ENCODE assay signal across 21 mouse cellular contexts in genomic region chr6:91665267-91665666, GRCm38 (mm10). TPM values are rescaled to one million over a fixed set of nuclear protein-coding genes. Genes with fewer than 3 reads are reported as not detected.
DNase-seq lines count a peak whose midpoint lies in the region; ATAC-seq and TF ChIP-seq lines count a peak whose summit lies in the region.
"Had no signal": no experiment of that assay in that cellular context is flagged by ENCODE, and none has a peak within 500 bp of the region (broad histone marks: within the 10 kb centered on the region; RNA-seq: fewer than 3 reads in every experiment).

No protein-coding gene starts in this region.

- H3K9ac ChIP-seq in liver, postnatal 0 days (replicated peaks), result no peak overlapping the region
- no peak overlapping the region for H3K9ac ChIP-seq in liver, embryonic 12.5 days
- H3K9ac ChIP-seq in midbrain, embryonic 13.5 days (replicated peaks), result no peak overlapping the region
- H3K9ac ChIP-seq: embryonic facial prominence, embryonic 12.5 days; forebrain, embryonic 13.5 days; forebrain, embryonic 15.5 days had no signal

- peak; percentile 81 for TF ChIP-seq EP300 in liver, postnatal 0 days (IDR thresholded peaks at IDR 0.05; ENCODE audit: low read depth)

- ATAC-seq in liver, postnatal 0 days, result peak; percentile 55
- no peak for ATAC-seq in liver, embryonic 12.5 days
- no peak for ATAC-seq in midbrain, embryonic 13.5 days
- ATAC-seq: activated CD4-positive, CD25-positive, alpha-beta regulatory T cell, adult 4 months; forebrain, embryonic 13.5 days; forebrain, embryonic 15.5 days; Patski had no signal

- no peaks in the 10 kb centered on the region for H3K36me3 ChIP-seq in liver, postnatal 0 days (replicated peaks; ENCODE audit: insufficient read depth, low read length)
- H3K36me3 ChIP-seq in liver, embryonic 12.5 days, result no peaks in the 10 kb centered on the region
- H3K36me3 ChIP-seq in small intestine, adult 2 months (ENCODE audit: control insufficient read depth, insufficient read depth, low read length), result no peaks in the 10 kb centered on the region
- H3K36me3 ChIP-seq in midbrain, embryonic 13.5 days, result no peaks in the 10 kb centered on the region
- H3K36me3 ChIP-seq: embryonic facial prominence, embryonic 10.5 days; embryonic facial prominence, embryonic 12.5 days; forebrain, embryonic 15.5 days; G1E had no signal

- TF ChIP-seq CTCF in liver, postnatal 0 days (IDR thresholded peaks at IDR 0.05; ENCODE audit: low read depth), result no peak
- TF ChIP-seq CTCF in small intestine, adult 2 months (IDR thresholded peaks at IDR 0.05; ENCODE audit: extremely low read depth, insufficient read length, insufficient replicate concordance, low read depth, low read length), result no peak

- H3K27me3 ChIP-seq in liver, postnatal 0 days (ENCODE audit: insufficient read depth, low read length), result no peaks in the 10 kb centered on the region
- no peaks in the 10 kb centered on the region for H3K27me3 ChIP-seq in liver, embryonic 12.5 days (replicated peaks)
- H3K27me3 ChIP-seq in small intestine, adult 2 months (ENCODE audit: control insufficient read depth, insufficient read depth, low read length), result no peaks in the 10 kb centered on the region
- no peaks in the 10 kb centered on the region for H3K27me3 ChIP-seq in midbrain, embryonic 13.5 days
- H3K27me3 ChIP-seq: embryonic facial prominence, embryonic 12.5 days; forebrain, embryonic 13.5 days; forebrain, embryonic 15.5 days; Patski had no signal

- H3K9me3 ChIP-seq in liver, postnatal 0 days (ENCODE audit: low read length), result no peaks in the 10 kb centered on the region
- no peaks in the 10 kb centered on the region for H3K9me3 ChIP-seq in liver, embryonic 12.5 days (replicated peaks)
- H3K9me3 ChIP-seq in midbrain, embryonic 13.5 days, result no peaks in the 10 kb centered on the region
- H3K9me3 ChIP-seq: embryonic facial prominence, embryonic 10.5 days; embryonic facial prominence, embryonic 12.5 days; forebrain, embryonic 13.5 days; forebrain, embryonic 15.5 days; G1E had no signal

- H3K27ac ChIP-seq in liver, postnatal 0 days (ENCODE audit: low read depth), result no peak overlapping the region
- H3K27ac ChIP-seq in liver, embryonic 12.5 days, result no peak overlapping the region
- peak overlapping the region; percentile 31; the same call in 1 of the 2 replicates for H3K27ac ChIP-seq in small intestine, adult 2 months (ENCODE audit: insufficient read depth, low read depth, low read length)
- H3K27ac ChIP-seq in midbrain, embryonic 13.5 days, result no peak overlapping the region
- H3K27ac ChIP-seq: embryonic facial prominence, embryonic 10.5 days; embryonic facial prominence, embryonic 12.5 days; forebrain, embryonic 13.5 days; forebrain, embryonic 15.5 days had no signal

- 74% methylated on average over 6 of the region's 6 CpGs for WGBS in liver, postnatal 0 days (ENCODE audit: insufficient replicate concordance)
- 66% methylated on average over 6 of the region's 6 CpGs for WGBS in liver, embryonic 12.5 days (ENCODE audit: insufficient replicate concordance)
- 65% methylated on average over 6 of the region's 6 CpGs for WGBS in small intestine, adult 2 months
- 90% methylated on average over 6 of the region's 6 CpGs for WGBS in midbrain, embryonic 13.5 days

- H3K4me1 ChIP-seq in liver, postnatal 0 days (ENCODE audit: insufficient read depth), result no peaks in the 10 kb centered on the region; the same call in 1 of the 2 replicates
- peaks cover 2% of the 10 kb centered on the region for H3K4me1 ChIP-seq in liver, embryonic 12.5 days
- peaks cover 15% of the 10 kb centered on the region; the same call in 1 of the 2 replicates for H3K4me1 ChIP-seq in small intestine, adult 2 months (ENCODE audit: control insufficient read depth, insufficient read depth, insufficient read length, low read length)
- no peaks in the 10 kb centered on the region for H3K4me1 ChIP-seq in midbrain, embryonic 13.5 days (replicated peaks)
- H3K4me1 ChIP-seq: forebrain, embryonic 15.5 days had no signal

- H3K4me2 ChIP-seq in liver, postnatal 0 days (ENCODE audit: low read depth, low read length), result no peak overlapping the region
- H3K4me2 ChIP-seq in liver, embryonic 12.5 days, result no peak overlapping the region
- no peak overlapping the region for H3K4me2 ChIP-seq in midbrain, embryonic 13.5 days (replicated peaks)
- H3K4me2 ChIP-seq: embryonic facial prominence, embryonic 12.5 days; forebrain, embryonic 13.5 days; forebrain, embryonic 15.5 days had no signal

- no peak for TF ChIP-seq POLR2A in small intestine, adult 2 months (IDR thresholded peaks at IDR 0.05; ENCODE audit: low read depth, low read length)

- no peak overlapping the region for H3K4me3 ChIP-seq in liver, postnatal 0 days (ENCODE audit: low read depth, low read length)
- H3K4me3 ChIP-seq in liver, embryonic 12.5 days, result no peak overlapping the region
- H3K4me3 ChIP-seq in small intestine, adult 2 months (ENCODE audit: low read depth, low read length), result no peak overlapping the region
- H3K4me3 ChIP-seq in midbrain, embryonic 13.5 days (replicated peaks), result no peak overlapping the region
- H3K4me3 ChIP-seq: embryonic facial prominence, embryonic 10.5 days; embryonic facial prominence, embryonic 12.5 days; forebrain, embryonic 13.5 days; forebrain, embryonic 15.5 days had no signal

- DNase-seq in liver, postnatal 0 days, result no peak
- peak; percentile 39 for DNase-seq in ovary, adult 18-20 months (ENCODE audit: low spot score)
- DNase-seq in ovary, postnatal 10 days (ENCODE audit: low spot score), result no peak
- DNase-seq in natural killer cell, adult 2 months (ENCODE audit: low spot score in 2 of 2), result no peak
- DNase-seq: adrenal gland, adult 8-10 months; adrenal gland, postnatal 14 days; cerebellum, adult 11-12 months; cerebellum, adult 2 months; cerebellum, adult 9-10 months; cerebellum, postnatal 10 days; cerebellum, postnatal 25 days had no signal

RNA-seq across cellular contexts. Expression of gene Slc6a6, which starts 18.6 kb away (rescaled TPM):
- polyA plus RNA-seq in liver, postnatal 0 days (2015; fragmentation: Nextera tagmentation; extraction: Ambion mirVana), result 31.1 and 34.4 TPM in 2 replicates
- 22.1 and 24.9 TPM in 2 replicates for polyA plus RNA-seq in liver, embryonic 12.5 days (2016; fragmentation: Nextera tagmentation; extraction: Ambion mirVana)
- 44.0 and 124 TPM in 2 replicates for polyA plus RNA-seq in small intestine, adult 2 months (2012; rRNA removed)
- 84.4 and 89.8 TPM in 2 replicates for polyA plus RNA-seq in midbrain, embryonic 13.5 days (2015; fragmentation: Nextera tagmentation; extraction: Ambion mirVana)
